Mouse (Mus musculus) mesoderm, embryonic 11.5 days (tissue): ENCODE measurements around the gene Cnot8.

ENCODE experiments used
- DNase-seq: peaks from one replicate; pipeline ENCODE4 v3.0.0-alpha.2; 2012; ENCODE audit warnings: low read depth, low spot score

Cnot8 gene

GRCm38 (mm10) chr11:58156871-58157270, 52.9 kb downstream of the Cnot8 start:
- DNase-seq, result no peak

DNA sequence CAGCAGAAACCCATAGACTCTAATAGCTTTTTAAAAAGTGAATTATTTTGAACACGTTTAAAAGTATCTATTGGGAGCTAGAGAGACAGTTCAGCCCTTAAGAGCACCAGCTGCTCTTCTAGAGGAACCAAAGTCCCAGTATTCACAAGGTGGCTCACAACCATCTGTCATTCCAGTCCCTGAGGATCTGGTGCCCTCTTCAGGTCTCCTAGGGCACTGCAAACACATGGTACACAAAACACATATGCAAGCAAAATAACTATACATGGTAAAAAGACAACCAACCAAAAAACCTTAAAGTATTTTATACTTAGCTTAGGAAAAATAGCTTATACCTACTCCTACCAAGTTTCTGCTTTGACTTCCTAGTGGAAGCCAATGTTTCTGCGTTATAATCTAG, 61.1 kb downstream of the Cnot8 start:
- DNase-seq, result no peak

DNA sequence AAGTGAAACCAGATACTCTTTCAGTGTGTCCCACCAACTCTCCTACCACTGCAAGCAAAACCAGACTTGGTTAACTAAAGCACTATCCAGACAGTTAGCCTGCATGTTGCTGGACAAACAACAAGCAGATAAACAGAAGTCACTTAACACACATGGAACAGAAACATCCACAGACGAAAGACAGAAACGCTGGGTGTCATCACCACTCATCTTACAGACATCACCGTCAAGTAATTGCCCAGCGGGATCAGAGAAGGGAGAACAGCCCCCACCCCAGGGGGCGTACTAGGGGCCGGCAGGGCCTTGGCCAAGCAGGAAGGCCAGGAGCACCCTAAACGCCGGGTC, 63.8 kb downstream of the Cnot8 start:
- no peak for DNase-seq
